Mouse (Mus musculus) kidney, postnatal 0 days (tissue): ENCODE data around the gene Mitf. TPM values are rescaled to one million over a fixed set of nuclear protein-coding genes. Genes with fewer than 3 reads are reported as not detected.

Source experiments
- ATAC-seq: fragments of 200-750 bp; cut with Nextera tagmentation; replicated peaks from 2 replicates; pipeline ENCODE4 v1.8.0; 2017; ENCODE audit warnings: low read depth, moderate number of reproducible peaks, moderate TSS enrichment, moderate library complexity; ENCODE audit not compliant: low FRiP score
- DNase-seq: peaks from one replicate; pipeline ENCODE4 v3.0.0-alpha.2; 2016; ENCODE audit warnings: low spot score
- H3K27ac ChIP-seq: fragments of 300-500 bp; sonication (generic); 2 replicates; pipeline ENCODE4 v1.5.1; 2014; ENCODE audit warnings: mild to moderate bottlenecking
- H3K27me3 ChIP-seq: fragments of 300-500 bp; sonication (generic); 2 replicates; pipeline ENCODE4 v1.6.1; 2014; ENCODE audit warnings: low read length, mixed read lengths; ENCODE audit not compliant: insufficient read depth
- H3K36me3 ChIP-seq: fragments of 300-500 bp; sonication (generic); 2 replicates; pipeline ENCODE4 v1.6.1; 2014; ENCODE audit warnings: low read length, mixed read lengths; ENCODE audit not compliant: insufficient read depth
- H3K4me1 ChIP-seq: fragments of 300-500 bp; sonication (generic); replicated peaks from 2 replicates; pipeline ENCODE4 v1.6.1; 2014; ENCODE audit warnings: antibody characterized with exemption, low read length, mixed read lengths; ENCODE audit not compliant: insufficient read depth
- H3K4me2 ChIP-seq: fragments of 300-500 bp; sonication (generic); 2 replicates; pipeline ENCODE4 v1.6.1; 2014; ENCODE audit warnings: mild to moderate bottlenecking, low read length, moderate library complexity, mixed read lengths
- H3K4me3 ChIP-seq: fragments of 300-500 bp; sonication (generic); replicated peaks from 2 replicates; pipeline ENCODE4 v1.5.1; 2014; ENCODE audit warnings: low read depth, low read length
- H3K9ac ChIP-seq: fragments of 300-500 bp; sonication (generic); 2 replicates; pipeline ENCODE4 v1.6.1; 2014; ENCODE audit warnings: low read depth, low read length
- H3K9me3 ChIP-seq: fragments of 300-500 bp; sonication (generic); replicated peaks from 2 replicates; pipeline ENCODE4 v1.6.1; 2016; ENCODE audit warnings: low read length, inconsistent platforms, mixed read lengths
- CTCF ChIP-seq: IDR thresholded peaks from 2 replicates; pipeline ENCODE4 v1.5.1; 2016; ENCODE audit warnings: antibody characterized with exemption, low read depth, mild to moderate bottlenecking, moderate library complexity
- WGBS: fragments of 180-500 bp; shearing (Covaris S2); extraction: QIAGEN DNeasy Blood & Tissue Kit; methylation state at CpG from one replicate; pipeline ENCODE4 v1.1.7; 2014; 5-methylcytosine and 5-hydroxymethylcytosine counted together
- polyA plus RNA-seq: library from polyadenylated mRNA; unstranded; fragments of >200 nt; fragmentation: Nextera tagmentation; extraction: Ambion mirVana; gene quantifications from 2 replicates; pipeline ENCODE4 v1.2.1, GENCODE M21; 2015

The Mitf gene
- polyA plus RNA-seq, 1 experiment from 2014 or later, result 6.8 TPM

- Histone ChIP-seq H3K4me3 (no peak overlapping the region), H3K9ac (no peak overlapping the region), H3K9me3 (no peaks in the 10 kb centered on the region), H3K36me3 (no peaks in the 10 kb centered on the region), H3K4me2 (no peak overlapping the region), H3K27ac (no peak overlapping the region), H3K4me1 (no peaks in the 10 kb centered on the region), H3K27me3 (no peaks in the 10 kb centered on the region)
- no peak for TF ChIP-seq CTCF
- WGBS, result 24% methylated on average over 12 of the region's 13 CpGs
- DNase-seq, result peak; percentile 37
- no peak for ATAC-seq
Observed at GRCm38 (mm10) chr6:97828822-97829719, 22.2 kb downstream of the Mitf start.

DNA sequence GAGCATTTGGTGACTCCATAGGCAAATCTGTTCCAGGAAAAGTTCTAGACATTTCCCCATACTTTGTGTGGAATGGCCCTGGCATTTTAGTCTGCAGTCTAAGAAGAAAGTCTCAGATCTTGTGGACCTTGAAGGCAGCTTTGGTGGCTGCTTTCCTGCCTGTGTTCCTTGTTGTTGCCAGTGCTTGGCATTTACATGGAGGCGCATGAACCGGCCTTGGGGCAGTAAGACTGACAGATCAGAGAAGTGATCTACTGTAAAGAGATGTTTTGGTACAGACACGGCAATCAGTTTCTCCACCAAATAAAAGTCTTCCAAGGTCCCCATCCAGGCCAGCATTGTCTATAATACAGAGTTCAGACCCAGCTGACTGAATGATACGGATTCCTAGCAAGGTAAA, 25.6 kb downstream of the Mitf start:
- no peak overlapping the region for H3K4me2 ChIP-seq
- H3K27ac ChIP-seq, result no peak overlapping the region
- no peaks in the 10 kb centered on the region for H3K27me3 ChIP-seq
- WGBS, result 92% methylated on average over 4 of the region's 4 CpGs
- no peak for ATAC-seq
- no peak overlapping the region for H3K4me3 ChIP-seq
- DNase-seq, result no peak
- TF ChIP-seq CTCF, result no peak
- no peak overlapping the region for H3K9ac ChIP-seq
- H3K4me1 ChIP-seq, result no peaks in the 10 kb centered on the region
- no peaks in the 10 kb centered on the region for H3K36me3 ChIP-seq
- H3K9me3 ChIP-seq, result no peaks in the 10 kb centered on the region

GRCm38 (mm10) chr6:97836176-97836575, 29.3 kb downstream of the Mitf start:
- Histone ChIP-seq H3K36me3 (no peaks in the 10 kb centered on the region), H3K4me1 (no peaks in the 10 kb centered on the region), H3K27ac (no peak overlapping the region), H3K9ac (no peak overlapping the region), H3K4me2 (no peak overlapping the region), H3K4me3 (no peak overlapping the region), H3K9me3 (no peaks in the 10 kb centered on the region), H3K27me3 (no peaks in the 10 kb centered on the region)
- ATAC-seq (no peak), DNase-seq (no peak)
- TF ChIP-seq CTCF, result no peak
- 68% methylated on average over 7 of the region's 7 CpGs for WGBS

- Histone ChIP-seq H3K27ac (no peak overlapping the region), H3K4me3 (no peak overlapping the region), H3K4me1 (no peaks in the 10 kb centered on the region), H3K9ac (no peak overlapping the region), H3K9me3 (no peaks in the 10 kb centered on the region), H3K4me2 (no peak overlapping the region), H3K36me3 (no peaks in the 10 kb centered on the region), H3K27me3 (no peaks in the 10 kb centered on the region)
- ATAC-seq (no peak), DNase-seq (no peak)
- TF ChIP-seq CTCF, result no peak
Observed at GRCm38 (mm10) chr6:97837711-97838110, 30.9 kb downstream of the Mitf start.

GRCm38 (mm10) chr6:97839568-97839967, 32.7 kb downstream of the Mitf start:
- no peaks in the 10 kb centered on the region for H3K9me3 ChIP-seq
- no peaks in the 10 kb centered on the region for H3K4me1 ChIP-seq
- H3K27me3 ChIP-seq, result no peaks in the 10 kb centered on the region
- no peak overlapping the region for H3K9ac ChIP-seq
- no peak overlapping the region for H3K27ac ChIP-seq
- no peaks in the 10 kb centered on the region for H3K36me3 ChIP-seq
- H3K4me2 ChIP-seq, result no peak overlapping the region
- DNase-seq, result no peak
- ATAC-seq, result no peak
- H3K4me3 ChIP-seq, result no peak overlapping the region
- TF ChIP-seq CTCF, result no peak

DNA sequence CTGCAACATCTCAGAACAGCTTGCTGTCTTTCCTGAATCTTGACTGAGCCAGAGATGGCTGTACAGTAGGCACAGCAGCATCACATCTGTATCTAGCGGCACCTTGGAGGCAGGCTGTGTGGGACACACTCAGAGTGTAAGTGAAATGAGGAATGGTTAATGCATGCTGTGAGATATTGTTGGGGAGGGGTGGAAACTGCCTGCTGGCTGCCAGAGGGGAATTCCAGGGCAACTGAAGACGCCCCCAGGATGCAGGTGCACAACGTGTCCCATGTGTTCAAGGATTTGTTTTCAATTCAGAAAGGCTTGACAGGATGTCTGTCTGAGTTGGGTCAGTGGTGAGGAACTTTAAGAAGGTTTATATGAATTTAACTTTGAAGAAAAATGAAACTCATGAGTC, 37.3 kb downstream of the Mitf start:
- H3K36me3 ChIP-seq, result no peaks in the 10 kb centered on the region
- no peak overlapping the region for H3K4me2 ChIP-seq
- DNase-seq (no peak), ATAC-seq (no peak)
- 66% methylated on average over 3 of the region's 3 CpGs for WGBS
- H3K4me1 ChIP-seq, result no peaks in the 10 kb centered on the region
- no peak overlapping the region for H3K4me3 ChIP-seq
- no peaks in the 10 kb centered on the region for H3K27me3 ChIP-seq
- no peak overlapping the region for H3K27ac ChIP-seq
- TF ChIP-seq CTCF, result no peak
- no peaks in the 10 kb centered on the region for H3K9me3 ChIP-seq
- no peak overlapping the region for H3K9ac ChIP-seq
